Mouse (Mus musculus): ENCODE results near the gene Mpc1. TPM values are rescaled to one million over a fixed set of nuclear protein-coding genes. Genes with fewer than 3 reads are reported as not detected.

Mpc1 gene
- polyA plus RNA-seq (2017; shearing (Covaris generic)), result 100 to 1,000 TPM; 183 to 184 TPM

- peak; percentile 72 for ATAC-seq
Observed at GRCm38 (mm10) chr17:8282821-8283525, at the start of gene Mpc1. Gene Mpc1, plus strand, starts transcription at chr17:8282904.

GRCm38 (mm10) chr17:8233618-8234214 lies 49.0 kb upstream of the Mpc1 start:
- ATAC-seq, result peak; percentile 71

- ATAC-seq, result no peak
Observed at GRCm38 (mm10) chr17:8234537-8234936, 48.2 kb upstream of the Mpc1 start.

- no peak for ATAC-seq
Observed at GRCm38 (mm10) chr17:8235743-8236142, 47.0 kb upstream of the Mpc1 start, which contains the start of gene Ccr6. Gene Ccr6, plus strand, starts transcription at chr17:8236043.

- ATAC-seq, result no peak
Observed at GRCm38 (mm10) chr17:8238012-8238710, 44.5 kb upstream of the Mpc1 start.

GRCm38 (mm10) chr17:8239561-8239960 lies 43.1 kb upstream of the Mpc1 start:
- ATAC-seq, result no peak

- peak; percentile 48 for ATAC-seq
Observed at GRCm38 (mm10) chr17:8240517-8240916, 42.2 kb upstream of the Mpc1 start.

- no peak for ATAC-seq
Observed at GRCm38 (mm10) chr17:8241645-8242044, 41.1 kb upstream of the Mpc1 start.

- ATAC-seq, result peak; percentile 38
Observed at GRCm38 (mm10) chr17:8242186-8242585, 40.5 kb upstream of the Mpc1 start.

GRCm38 (mm10) chr17:8244124-8244523 lies 38.6 kb upstream of the Mpc1 start:
- no peak for ATAC-seq

- no peak for ATAC-seq
Observed at GRCm38 (mm10) chr17:8246102-8246754, 36.5 kb upstream of the Mpc1 start.

GRCm38 (mm10) chr17:8251704-8252103 lies 31.0 kb upstream of the Mpc1 start:
- no peak for ATAC-seq

GRCm38 (mm10) chr17:8254268-8254667 lies 28.4 kb upstream of the Mpc1 start:
- ATAC-seq, result no peak

- peak; percentile 74 for ATAC-seq
Observed at GRCm38 (mm10) chr17:8254914-8255313, 27.8 kb upstream of the Mpc1 start.

- no peak for ATAC-seq
Observed at GRCm38 (mm10) chr17:8255583-8255982, 27.1 kb upstream of the Mpc1 start.

GRCm38 (mm10) chr17:8256982-8257381 lies 25.7 kb upstream of the Mpc1 start:
- no peak for ATAC-seq

- ATAC-seq, result peak; percentile 63
Observed at GRCm38 (mm10) chr17:8264638-8265037, 18.1 kb upstream of the Mpc1 start.

GRCm38 (mm10) chr17:8272054-8272749 lies 10.5 kb upstream of the Mpc1 start:
- no peak for ATAC-seq

- no peak for ATAC-seq
Observed at GRCm38 (mm10) chr17:8272951-8273350, 9.8 kb upstream of the Mpc1 start.

GRCm38 (mm10) chr17:8276071-8276470 lies 6.6 kb upstream of the Mpc1 start:
- ATAC-seq, result no peak

GRCm38 (mm10) chr17:8276680-8277079 lies 6.0 kb upstream of the Mpc1 start:
- no peak for ATAC-seq

GRCm38 (mm10) chr17:8277266-8277665 lies 5.4 kb upstream of the Mpc1 start:
- ATAC-seq, result no peak

GRCm38 (mm10) chr17:8278356-8278755 lies 4.3 kb upstream of the Mpc1 start:
- ATAC-seq, result no peak
